Mouse (Mus musculus): ENCODE measurements at regions not wholly inside any gene's neighbourhood (a gene's known extent, or its start where the extent isn't known, plus 50 kb on each side); places are given as distances from the start of the nearest gene placed in this dataset.

DNA sequence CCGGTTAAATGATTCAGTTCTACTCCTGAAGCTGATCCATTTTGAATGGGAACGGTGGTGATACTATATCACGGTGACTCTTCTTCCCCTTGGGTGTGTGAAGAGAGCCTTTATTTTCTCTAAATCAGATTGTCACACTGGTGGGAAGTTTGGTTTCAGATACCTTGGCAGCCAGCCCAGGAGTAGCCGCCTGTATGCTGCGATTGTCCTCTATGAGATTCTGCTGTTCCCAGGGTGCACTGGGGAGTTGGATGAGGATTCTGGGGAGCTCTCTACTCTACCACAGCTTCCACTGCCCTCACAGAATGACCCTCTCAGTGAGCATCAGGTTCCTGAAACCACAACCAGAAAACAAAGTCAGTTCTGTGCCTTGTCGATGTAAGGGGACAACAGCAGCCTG is 104.0 kb upstream of the Rapgef5 start:
- H3K4me2 ChIP-seq (replicated peaks): no peak overlapping the region
- no peak for ATAC-seq (ENCODE audit: insufficient number of reproducible peaks, low FRiP score, low TSS enrichment, low read depth)
- peaks cover 23% of the 10 kb centered on the region for H3K4me1 ChIP-seq
- no peak overlapping the region for H3K27ac ChIP-seq (replicated peaks)
- H3K4me3 ChIP-seq (replicated peaks): no peak overlapping the region
- no peaks in the 10 kb centered on the region for H3K9me3 ChIP-seq (replicated peaks)
- WGBS: 52% methylated on average over 6 of the region's 6 CpGs
- no peak overlapping the region for H3K9ac ChIP-seq
- H3K36me3 ChIP-seq: no peaks in the 10 kb centered on the region
- no peaks in the 10 kb centered on the region for H3K27me3 ChIP-seq

DNA sequence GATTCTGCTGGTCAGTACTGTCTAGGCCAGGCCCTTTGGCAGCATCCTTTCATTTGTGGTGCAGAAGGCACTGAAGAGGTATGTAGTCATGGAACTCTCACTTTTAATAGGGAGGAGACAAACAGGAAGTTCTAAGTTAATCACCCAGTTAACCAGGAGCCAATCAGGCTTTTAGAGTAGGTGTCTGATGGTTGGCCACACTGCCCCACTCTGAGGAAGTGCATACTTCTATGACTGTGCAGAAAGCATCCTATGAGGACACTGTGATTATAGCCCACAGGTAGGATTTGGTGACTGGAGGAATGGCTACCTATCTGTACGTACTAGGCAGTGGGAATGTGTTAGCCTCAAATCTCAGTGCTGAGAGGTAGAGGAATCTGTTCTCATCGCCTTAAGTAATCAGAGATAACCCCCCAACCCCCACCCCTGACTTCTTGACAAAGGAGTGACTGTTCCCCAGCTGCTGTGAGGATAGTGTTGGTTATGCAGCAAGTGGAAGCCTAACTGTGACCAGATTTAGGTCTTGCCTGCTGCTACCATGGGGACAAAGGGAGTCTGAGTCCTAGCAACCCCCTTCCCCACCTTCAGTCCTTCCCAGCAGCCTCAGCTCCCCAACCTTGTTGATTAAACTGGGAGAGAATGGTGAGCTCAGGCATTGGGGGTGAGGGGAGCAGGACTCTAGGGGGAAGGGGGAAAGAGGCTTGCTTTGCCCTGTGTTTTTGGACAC is 103.3 kb upstream of the Rapgef5 start:
- Histone ChIP-seq H3K36me3 (no peaks in the 10 kb centered on the region), H3K27ac (replicated peaks) (no peak overlapping the region), H3K9me3 (replicated peaks) (no peaks in the 10 kb centered on the region), H3K4me2 (replicated peaks) (no peak overlapping the region), H3K27me3 (no peaks in the 10 kb centered on the region), H3K9ac (no peak overlapping the region), H3K4me1 (peaks cover 23% of the 10 kb centered on the region), H3K4me3 (replicated peaks) (no peak overlapping the region)
- no peak for ATAC-seq (ENCODE audit: insufficient number of reproducible peaks, low FRiP score, low TSS enrichment, low read depth)
- WGBS: 35% methylated on average over 2 of the region's 2 CpGs

DNA sequence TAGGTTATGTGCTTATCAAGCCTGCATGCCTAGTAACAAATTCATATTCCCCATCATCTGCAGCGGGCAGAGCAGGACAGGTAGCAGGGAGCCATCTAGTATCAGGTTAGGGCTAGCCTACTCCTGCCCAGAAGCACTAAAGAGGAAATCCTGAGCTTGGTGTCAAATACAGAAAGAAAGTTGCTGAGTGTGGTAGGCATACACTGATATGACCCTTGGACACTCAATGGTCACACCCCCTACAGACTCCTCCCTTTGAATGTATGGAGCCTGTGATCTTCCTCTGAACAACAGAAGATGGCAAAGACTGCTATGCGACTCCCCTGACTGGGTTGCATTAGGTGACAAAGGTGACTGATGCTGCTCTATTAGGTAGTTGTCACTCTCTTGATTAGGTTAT is 102.3 kb upstream of the Rapgef5 start:
- no peaks in the 10 kb centered on the region for H3K36me3 ChIP-seq
- no peak overlapping the region for H3K4me2 ChIP-seq (replicated peaks)
- no peaks in the 10 kb centered on the region for H3K9me3 ChIP-seq (replicated peaks)
- 78% methylated on average over 2 of the region's 2 CpGs for WGBS
- no peak overlapping the region for H3K4me3 ChIP-seq (replicated peaks)
- no peak overlapping the region for H3K27ac ChIP-seq (replicated peaks)
- peaks cover 23% of the 10 kb centered on the region for H3K4me1 ChIP-seq
- H3K27me3 ChIP-seq: no peaks in the 10 kb centered on the region
- ATAC-seq (ENCODE audit: insufficient number of reproducible peaks, low FRiP score, low TSS enrichment, low read depth): no peak
- H3K9ac ChIP-seq: no peak overlapping the region

DNA sequence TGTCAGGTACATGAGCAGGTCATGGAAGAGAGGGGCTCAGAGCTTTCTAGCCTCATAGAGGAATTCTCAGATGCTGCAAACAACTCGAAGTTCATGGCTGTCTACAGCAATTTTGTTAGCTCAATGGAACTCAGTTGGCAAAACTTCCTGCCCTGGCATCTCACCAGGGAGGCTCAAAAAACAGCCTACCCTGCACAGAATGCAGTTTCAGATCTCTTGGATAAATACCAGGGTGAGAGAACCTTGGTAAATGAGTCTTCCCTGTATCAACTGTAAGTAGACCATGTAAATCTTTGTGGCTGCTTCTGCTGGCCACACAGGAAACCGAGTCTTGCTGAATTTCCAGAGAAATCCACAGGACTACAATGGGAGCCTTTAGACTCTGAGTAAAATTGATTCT is 101.1 kb upstream of the Rapgef5 start:
- H3K9ac ChIP-seq: no peak overlapping the region
- peaks cover 23% of the 10 kb centered on the region for H3K4me1 ChIP-seq
- H3K27ac ChIP-seq (replicated peaks): no peak overlapping the region
- no peak overlapping the region for H3K4me2 ChIP-seq (replicated peaks)
- no peaks in the 10 kb centered on the region for H3K27me3 ChIP-seq
- 56% methylated on average over 2 of the region's 2 CpGs for WGBS
- no peak overlapping the region for H3K4me3 ChIP-seq (replicated peaks)
- no peaks in the 10 kb centered on the region for H3K36me3 ChIP-seq
- H3K9me3 ChIP-seq (replicated peaks): no peaks in the 10 kb centered on the region
- 0 out of 2 replicates have a peak, but pooled peaks have one; percentile 30 for ATAC-seq (ENCODE audit: insufficient number of reproducible peaks, low FRiP score, low TSS enrichment, low read depth)

DNA sequence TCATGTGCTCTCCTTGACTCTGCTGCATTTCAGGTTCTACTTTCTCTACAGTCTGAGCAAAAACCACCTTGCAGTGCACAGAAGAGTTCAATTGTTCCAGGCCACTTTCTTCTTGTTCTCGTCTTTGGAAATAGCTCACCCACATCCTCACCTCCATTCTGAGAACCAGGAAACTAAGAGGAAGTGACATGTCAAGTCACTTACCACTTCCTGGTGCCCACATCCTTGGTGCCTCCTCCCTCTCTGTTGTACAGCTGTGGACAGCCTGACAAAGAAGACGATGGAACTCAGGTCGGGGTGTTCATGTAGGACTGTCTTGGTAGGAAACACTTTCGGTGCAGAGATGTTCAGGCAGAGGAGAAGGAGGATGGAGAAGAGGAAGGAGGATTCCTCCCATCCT is 98.3 kb upstream of the Rapgef5 start:
- Histone ChIP-seq H3K4me1 (peaks cover 7% of the 10 kb centered on the region; the same call in 1 of the 2 replicates), H3K9me3 (replicated peaks) (no peaks in the 10 kb centered on the region), H3K36me3 (no peaks in the 10 kb centered on the region), H3K27me3 (no peaks in the 10 kb centered on the region), H3K27ac (replicated peaks) (no peak overlapping the region), H3K4me2 (replicated peaks) (no peak overlapping the region), H3K9ac (no peak overlapping the region), H3K4me3 (replicated peaks) (no peak overlapping the region)
- ATAC-seq (ENCODE audit: insufficient number of reproducible peaks, low FRiP score, low TSS enrichment, low read depth): no peak
- WGBS: 80% methylated on average over 4 of the region's 4 CpGs

DNA sequence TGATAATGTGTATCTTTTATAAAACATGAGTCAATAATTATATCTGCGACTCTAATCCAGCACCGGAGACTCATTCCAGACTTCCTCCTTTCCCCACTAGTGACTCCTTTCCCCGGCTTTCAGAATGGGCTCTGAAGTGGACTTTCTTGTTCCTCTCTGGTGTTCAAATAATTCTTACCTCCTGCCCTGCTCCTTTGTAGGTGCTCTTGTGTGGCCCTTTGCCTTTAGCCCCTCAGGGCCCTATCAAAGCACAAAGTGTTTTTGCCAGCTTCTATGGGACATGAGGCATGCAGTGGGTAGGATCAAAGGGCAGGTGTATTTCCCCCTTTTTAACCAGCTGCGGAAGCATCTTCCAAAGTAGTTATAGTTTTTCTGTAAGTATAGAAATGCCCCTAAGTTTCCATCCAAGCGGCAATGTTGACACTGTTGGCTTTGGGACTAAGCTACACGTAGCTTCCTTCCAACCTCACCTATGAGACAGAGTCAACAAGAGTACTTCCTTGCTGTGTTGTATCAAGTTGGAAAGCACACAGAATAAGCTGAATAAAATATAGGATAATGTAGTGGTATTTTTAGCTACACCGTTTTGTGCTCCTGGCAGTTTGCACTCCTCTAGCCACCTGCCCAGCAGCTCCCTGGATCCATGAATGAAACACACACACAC is 93.8 kb upstream of the Rapgef5 start:
- no peak overlapping the region for H3K9ac ChIP-seq
- no peak overlapping the region for H3K4me2 ChIP-seq (replicated peaks)
- no peak overlapping the region for H3K4me3 ChIP-seq (replicated peaks)
- 77% methylated on average over 7 of the region's 7 CpGs for WGBS
- no peaks in the 10 kb centered on the region for H3K9me3 ChIP-seq (replicated peaks)
- no peak for ATAC-seq (ENCODE audit: insufficient number of reproducible peaks, low FRiP score, low TSS enrichment, low read depth)
- no peaks in the 10 kb centered on the region for H3K36me3 ChIP-seq
- no peaks in the 10 kb centered on the region for H3K27me3 ChIP-seq
- no peak overlapping the region for H3K27ac ChIP-seq (replicated peaks)
- H3K4me1 ChIP-seq: no peaks in the 10 kb centered on the region

DNA sequence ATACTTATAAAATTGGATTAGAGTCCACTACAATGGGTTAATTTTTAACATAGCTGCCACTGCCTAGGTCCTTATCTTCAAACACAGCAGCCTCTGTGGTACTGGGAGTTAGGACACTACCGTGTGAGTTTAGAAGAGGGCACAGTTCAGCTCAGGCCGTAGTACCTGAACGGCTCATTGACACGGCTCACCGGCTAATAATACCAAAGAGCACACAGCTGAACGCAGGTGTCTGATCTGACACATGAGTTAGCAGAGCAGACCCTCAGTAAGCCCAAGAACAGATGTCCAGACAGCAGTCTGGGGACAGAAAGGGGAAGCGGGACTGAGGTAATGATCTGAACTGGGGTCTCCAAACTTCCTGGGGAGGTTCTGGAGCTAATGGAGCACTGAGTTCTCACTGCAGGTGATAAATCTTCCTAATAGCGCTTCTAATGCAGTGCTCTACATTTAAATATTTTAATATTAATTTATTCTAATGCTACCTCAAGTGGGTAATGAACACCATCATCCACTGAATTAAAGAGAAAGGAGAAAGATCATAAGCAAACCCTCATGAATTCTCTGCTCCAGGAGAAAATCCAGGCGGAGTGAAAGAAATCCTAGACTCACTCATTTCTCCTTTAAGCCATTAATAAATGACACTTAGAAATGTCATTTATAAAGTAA is 90.8 kb upstream of the Rapgef5 start:
- Histone ChIP-seq H3K4me3 (replicated peaks) (no peak overlapping the region), H3K4me2 (replicated peaks) (no peak overlapping the region), H3K36me3 (no peaks in the 10 kb centered on the region), H3K27ac (replicated peaks) (no peak overlapping the region), H3K4me1 (no peaks in the 10 kb centered on the region), H3K9me3 (replicated peaks) (no peaks in the 10 kb centered on the region), H3K27me3 (no peaks in the 10 kb centered on the region), H3K9ac (no peak overlapping the region)
- WGBS: 76% methylated on average over 9 of the region's 9 CpGs
- ATAC-seq (ENCODE audit: insufficient number of reproducible peaks, low FRiP score, low TSS enrichment, low read depth): no peak

DNA sequence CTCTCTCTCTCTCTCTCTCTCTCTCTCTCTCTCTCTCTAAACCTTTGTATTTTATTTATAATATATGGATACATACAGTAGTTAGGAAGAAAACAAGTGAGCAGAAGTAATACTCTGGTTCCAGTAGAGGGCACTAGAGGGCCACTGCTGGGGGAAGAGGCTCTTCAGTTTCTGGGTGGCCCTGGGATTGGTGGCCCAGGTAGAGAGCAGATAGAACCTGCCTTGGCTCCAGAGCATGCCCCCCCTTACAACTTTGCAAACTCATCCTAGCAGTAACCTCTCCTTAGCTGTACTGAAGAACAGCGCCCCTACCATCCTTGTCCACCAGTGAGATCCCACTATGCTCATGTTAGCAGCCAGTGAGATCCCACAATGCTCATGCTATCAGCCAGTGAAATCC is 88.8 kb upstream of the Rapgef5 start:
- no peaks in the 10 kb centered on the region for H3K36me3 ChIP-seq
- H3K27me3 ChIP-seq: no peaks in the 10 kb centered on the region
- H3K27ac ChIP-seq (replicated peaks): no peak overlapping the region
- no peak overlapping the region for H3K4me3 ChIP-seq (replicated peaks)
- H3K9me3 ChIP-seq (replicated peaks): no peaks in the 10 kb centered on the region
- no peak overlapping the region for H3K9ac ChIP-seq
- no peak for ATAC-seq (ENCODE audit: insufficient number of reproducible peaks, low FRiP score, low TSS enrichment, low read depth)
- 35% methylated on average over 1 of the region's 1 CpGs for WGBS
- H3K4me1 ChIP-seq: no peaks in the 10 kb centered on the region
- no peak overlapping the region for H3K4me2 ChIP-seq (replicated peaks)

DNA sequence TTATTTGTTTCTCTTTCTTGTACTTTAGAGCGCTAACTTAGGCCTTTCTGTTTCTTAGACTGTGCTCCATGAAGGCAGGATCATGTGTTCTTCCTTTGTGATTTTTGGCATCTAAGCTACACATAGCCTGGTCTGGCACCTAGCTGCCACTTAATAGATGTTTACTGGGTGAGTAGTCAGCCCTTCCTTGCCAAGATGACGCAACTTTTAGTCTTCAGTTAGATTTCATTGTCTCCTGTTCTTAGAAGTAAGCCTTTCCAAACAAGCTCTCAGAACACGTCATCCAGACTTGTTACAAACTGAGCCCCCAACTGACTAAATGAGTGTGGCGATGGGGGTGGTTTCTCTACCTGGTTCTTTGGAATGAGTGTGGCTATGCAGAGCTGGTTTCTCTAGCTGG is 85.4 kb upstream of the Rapgef5 start:
- no peak overlapping the region for H3K4me3 ChIP-seq (replicated peaks)
- H3K4me2 ChIP-seq (replicated peaks): no peak overlapping the region
- 70% methylated on average over 4 of the region's 4 CpGs for WGBS
- H3K36me3 ChIP-seq: no peaks in the 10 kb centered on the region
- no peak overlapping the region for H3K27ac ChIP-seq (replicated peaks)
- no peaks in the 10 kb centered on the region for H3K9me3 ChIP-seq (replicated peaks)
- no peaks in the 10 kb centered on the region for H3K27me3 ChIP-seq
- no peaks in the 10 kb centered on the region for H3K4me1 ChIP-seq
- no peak overlapping the region for H3K9ac ChIP-seq
- ATAC-seq (ENCODE audit: insufficient number of reproducible peaks, low FRiP score, low TSS enrichment, low read depth): no peak

DNA sequence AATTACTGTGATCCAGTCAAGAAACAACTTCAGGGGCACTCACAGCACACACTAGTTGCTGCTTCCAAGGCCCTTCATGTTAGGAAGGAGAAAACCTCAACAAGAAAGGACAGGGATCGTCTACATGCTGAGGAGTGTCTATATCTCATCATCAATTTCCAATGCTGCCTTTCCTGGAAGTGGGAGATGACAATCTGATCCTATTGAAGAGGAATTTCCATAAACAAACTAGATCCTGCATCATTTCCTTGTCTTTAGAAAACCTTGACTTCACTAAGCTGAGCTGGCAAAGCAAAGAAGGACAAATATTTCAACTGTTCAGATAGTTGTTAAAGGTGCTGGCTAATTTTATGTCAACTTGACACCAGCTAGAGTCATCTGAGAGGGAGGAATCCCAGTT is 83.5 kb upstream of the Rapgef5 start:
- H3K27ac ChIP-seq (replicated peaks): no peak overlapping the region
- no peaks in the 10 kb centered on the region for H3K4me1 ChIP-seq
- no peaks in the 10 kb centered on the region for H3K36me3 ChIP-seq
- WGBS: 66% methylated on average over 1 of the region's 1 CpGs
- no peak overlapping the region for H3K9ac ChIP-seq
- H3K9me3 ChIP-seq (replicated peaks): no peaks in the 10 kb centered on the region
- H3K4me2 ChIP-seq (replicated peaks): no peak overlapping the region
- no peak overlapping the region for H3K4me3 ChIP-seq (replicated peaks)
- no peak for ATAC-seq (ENCODE audit: insufficient number of reproducible peaks, low FRiP score, low TSS enrichment, low read depth)
- H3K27me3 ChIP-seq: no peaks in the 10 kb centered on the region

DNA sequence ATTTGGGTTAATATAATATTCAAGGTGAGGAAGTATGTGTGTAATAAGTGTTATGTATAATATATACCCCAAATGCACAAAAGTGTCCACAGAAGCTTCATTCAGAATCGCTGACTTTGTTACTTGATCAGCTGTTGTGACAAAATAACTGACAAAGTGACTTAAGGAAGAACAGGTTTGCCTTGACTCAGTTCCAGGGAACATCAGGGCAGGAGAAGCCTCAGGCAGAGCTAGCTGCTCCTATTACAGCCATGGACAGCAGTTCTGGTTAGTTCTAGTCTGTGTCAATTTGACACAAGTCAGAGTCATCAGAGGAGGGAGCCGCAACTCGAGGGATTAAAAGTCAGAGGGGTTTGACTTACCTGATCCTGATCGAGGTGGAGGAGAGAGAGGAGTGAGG is 79.3 kb upstream of the Rapgef5 start:
- 43% methylated on average over 4 of the region's 4 CpGs for WGBS
- H3K9me3 ChIP-seq (replicated peaks): no peaks in the 10 kb centered on the region
- H3K4me2 ChIP-seq (replicated peaks): no peak overlapping the region
- ATAC-seq (ENCODE audit: insufficient number of reproducible peaks, low FRiP score, low TSS enrichment, low read depth): no peak
- H3K4me3 ChIP-seq (replicated peaks): no peak overlapping the region
- H3K36me3 ChIP-seq: no peaks in the 10 kb centered on the region
- H3K9ac ChIP-seq: no peak overlapping the region
- H3K27me3 ChIP-seq: no peaks in the 10 kb centered on the region
- H3K4me1 ChIP-seq: 0 out of 2 replicates have a peak, but pooled peaks cover 6% of the 10 kb centered on the region
- H3K27ac ChIP-seq (replicated peaks): no peak overlapping the region

All from embryonic facial prominence, embryonic 15.5 days (tissue).